Mouse (Mus musculus): ENCODE measurements at regions not wholly inside any gene's neighbourhood (a gene's known extent, or its start where the extent isn't known, plus 50 kb on each side); places are given as distances from the start of the nearest gene placed in this dataset.

- DNase-seq, result no peak
Observed at GRCm38 (mm10) chr13:86274926-86275622, 228.4 kb upstream of the Cox7c start.

GRCm38 (mm10) chr13:86238054-86238453 lies 191.3 kb upstream of the Cox7c start:
- peak; percentile 4 for DNase-seq

- peak in 1 of 2 experiments; percentile 1 for DNase-seq
Observed at GRCm38 (mm10) chr13:86205641-86206040, 158.9 kb upstream of the Cox7c start.

GRCm38 (mm10) chr13:86180496-86180895 lies 133.8 kb upstream of the Cox7c start:
- DNase-seq, result no peak

- no peak for DNase-seq
Observed at GRCm38 (mm10) chr13:86147331-86147730, 100.6 kb upstream of the Cox7c start.

- DNase-seq, result no peak
Observed at GRCm38 (mm10) chr13:86111372-86112094, 64.8 kb upstream of the Cox7c start.

GRCm38 (mm10) chr13:86102212-86102611 lies 55.5 kb upstream of the Cox7c start:
- DNase-seq, result no peak

- no peak for DNase-seq
Observed at GRCm38 (mm10) chr13:86097836-86098235, 51.1 kb upstream of the Cox7c start.

GRCm38 (mm10) chr13:86097291-86097690 lies 50.6 kb upstream of the Cox7c start:
- no peak for DNase-seq
